Mouse (Mus musculus): ENCODE measurements around the gene Nipa1. TPM values are rescaled to one million over a fixed set of nuclear protein-coding genes. Genes with fewer than 3 reads are reported as not detected.

Nipa1 gene
- polyA plus RNA-seq, 1 experiment from 2014 or later: 6.5 TPM

GRCm38 (mm10) chr7:55962004-55962908 is 57.5 kb downstream of the Nipa1 start, which contains the start of gene Nipa2:
Nipa2 (minus strand) TSS chr7:55962476.
- peaks cover 18% of the 10 kb centered on the region; the same call in 1 of the 2 replicates for H3K4me1 ChIP-seq
- WGBS: under 1% methylated on average over 70 of the region's 70 CpGs
- 0 out of 2 replicates have a peak, but pooled peaks cover 3% of the 10 kb centered on the region for H3K36me3 ChIP-seq
- H3K9me3 ChIP-seq (replicated peaks): no peaks in the 10 kb centered on the region
- peak within 1 kb of the TSS; percentile 96 for H3K27ac ChIP-seq
- peak within 1 kb of the TSS; percentile 69 for H3K4me2 ChIP-seq
- peak within 1 kb of the TSS; percentile 95 for H3K4me3 ChIP-seq (replicated peaks)
- peak; percentile 98 for ATAC-seq (replicated peaks; ENCODE audit: low FRiP score)
- no peaks in the 10 kb centered on the region for H3K27me3 ChIP-seq
- H3K9ac ChIP-seq: peak within 1 kb of the TSS; percentile 95

GRCm38 (mm10) chr7:55960506-55960905 is 59.2 kb downstream of the Nipa1 start:
- WGBS: 98% methylated on average over 1 of the region's 1 CpGs
- Histone ChIP-seq H3K36me3 (peaks cover 16% of the 10 kb centered on the region; the same call in 1 of the 2 replicates), H3K4me1 (peaks cover 15% of the 10 kb centered on the region; the same call in 1 of the 2 replicates), H3K27me3 (no peaks in the 10 kb centered on the region), H3K4me3 (replicated peaks) (no peak overlapping the region), H3K9ac (no peak overlapping the region), H3K9me3 (replicated peaks) (no peaks in the 10 kb centered on the region), H3K4me2 (0 out of 2 replicates have a peak overlapping the region, but pooled peaks have one; percentile 36), H3K27ac (no peak overlapping the region)
- ATAC-seq (replicated peaks; ENCODE audit: low FRiP score): no peak

GRCm38 (mm10) chr7:55959801-55960200 is 60.0 kb downstream of the Nipa1 start:
- Histone ChIP-seq H3K27me3 (no peaks in the 10 kb centered on the region), H3K27ac (no peak overlapping the region), H3K9ac (no peak overlapping the region), H3K9me3 (replicated peaks) (no peaks in the 10 kb centered on the region), H3K4me2 (no peak overlapping the region), H3K4me1 (peaks cover 15% of the 10 kb centered on the region; the same call in 1 of the 2 replicates), H3K36me3 (peaks cover 21% of the 10 kb centered on the region; the same call in 1 of the 2 replicates), H3K4me3 (replicated peaks) (no peak overlapping the region)
- WGBS: 96% methylated on average over 3 of the region's 3 CpGs
- ATAC-seq (replicated peaks; ENCODE audit: low FRiP score): no peak

GRCm38 (mm10) chr7:55957916-55958315 is 61.8 kb downstream of the Nipa1 start:
- no peak overlapping the region for H3K4me2 ChIP-seq
- H3K36me3 ChIP-seq: peaks cover 32% of the 10 kb centered on the region
- no peak overlapping the region for H3K9ac ChIP-seq
- no peak overlapping the region for H3K4me3 ChIP-seq (replicated peaks)
- no peak for ATAC-seq (replicated peaks; ENCODE audit: low FRiP score)
- peaks cover 5% of the 10 kb centered on the region; the same call in 1 of the 2 replicates for H3K9me3 ChIP-seq (replicated peaks)
- 92% methylated on average over 4 of the region's 4 CpGs for WGBS
- H3K27me3 ChIP-seq: no peaks in the 10 kb centered on the region
- peaks cover 8% of the 10 kb centered on the region; the same call in 1 of the 2 replicates for H3K4me1 ChIP-seq
- no peak overlapping the region for H3K27ac ChIP-seq

DNA sequence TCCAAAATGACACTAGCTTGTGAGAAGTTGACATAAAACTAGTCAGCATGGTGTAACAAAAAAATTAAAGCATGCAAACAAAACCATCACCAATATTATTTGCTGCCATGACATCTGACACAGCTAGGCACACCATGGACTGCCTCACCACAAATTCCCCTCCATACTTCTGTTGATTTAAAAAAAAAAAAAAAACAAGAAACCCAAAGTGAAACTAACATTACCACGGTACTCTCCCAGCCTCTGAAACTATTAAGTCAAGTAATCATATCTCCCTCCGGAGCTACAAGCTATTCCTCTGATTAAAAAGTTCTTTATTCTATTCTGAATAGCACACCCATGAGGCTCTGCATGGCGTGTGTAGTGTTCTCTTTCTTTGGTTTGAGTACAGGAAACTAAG is 62.6 kb downstream of the Nipa1 start:
- WGBS: 93% methylated on average over 3 of the region's 3 CpGs
- H3K36me3 ChIP-seq: peaks cover 32% of the 10 kb centered on the region
- no peaks in the 10 kb centered on the region for H3K27me3 ChIP-seq
- H3K9me3 ChIP-seq (replicated peaks): peaks cover 5% of the 10 kb centered on the region; the same call in 1 of the 2 replicates
- H3K27ac ChIP-seq: no peak overlapping the region
- H3K9ac ChIP-seq: no peak overlapping the region
- no peak overlapping the region for H3K4me3 ChIP-seq (replicated peaks)
- peaks cover 7% of the 10 kb centered on the region; the same call in 1 of the 2 replicates for H3K4me1 ChIP-seq
- no peak for ATAC-seq (replicated peaks; ENCODE audit: low FRiP score)
- H3K4me2 ChIP-seq: no peak overlapping the region

DNA sequence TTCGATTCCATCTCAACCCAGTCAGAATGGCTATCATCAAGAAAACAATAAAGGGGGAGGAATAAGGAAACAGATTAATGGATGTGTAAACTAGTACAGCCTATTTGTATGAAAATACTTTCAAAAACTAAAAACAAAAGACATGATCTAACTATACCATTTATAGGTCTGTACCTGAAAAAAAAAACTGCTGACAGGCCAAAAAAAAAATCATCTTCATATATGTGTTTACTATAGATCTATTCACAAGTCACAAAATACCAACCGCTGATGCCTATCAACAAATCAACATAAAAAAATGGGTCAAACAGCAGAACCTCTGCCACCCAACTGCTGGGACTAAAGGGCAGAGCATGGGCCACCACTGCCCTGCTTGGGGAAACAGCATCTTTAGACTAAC is 63.7 kb downstream of the Nipa1 start:
- Histone ChIP-seq H3K36me3 (peaks cover 32% of the 10 kb centered on the region), H3K4me2 (no peak overlapping the region), H3K4me3 (replicated peaks) (no peak overlapping the region), H3K4me1 (peaks cover 5% of the 10 kb centered on the region; the same call in 1 of the 2 replicates), H3K9ac (no peak overlapping the region), H3K9me3 (replicated peaks) (peaks cover 5% of the 10 kb centered on the region; the same call in 1 of the 2 replicates), H3K27me3 (no peaks in the 10 kb centered on the region), H3K27ac (no peak overlapping the region)
- ATAC-seq (replicated peaks; ENCODE audit: low FRiP score): no peak
- 96% methylated on average over 2 of the region's 2 CpGs for whole genome bisulfite sequencing

DNA sequence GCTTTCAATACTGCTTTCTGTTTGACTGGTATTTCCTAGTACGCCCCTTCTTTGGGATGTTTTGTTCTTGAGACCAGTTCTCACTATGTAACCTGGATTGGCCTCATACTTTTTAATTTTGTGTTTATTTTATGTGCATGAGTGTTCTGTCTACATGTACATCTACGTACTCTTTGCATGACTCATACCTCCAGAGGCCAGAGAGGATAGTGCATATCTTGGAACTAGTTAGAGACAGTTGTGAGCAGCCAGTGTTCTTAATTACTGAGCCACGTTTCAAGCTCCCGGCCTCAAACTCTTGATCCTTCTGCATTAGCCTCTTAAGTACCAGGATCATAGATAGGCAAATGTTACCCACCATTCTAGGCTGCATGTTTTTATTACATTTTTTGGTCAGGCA is 81.4 kb downstream of the Nipa1 start:
- Histone ChIP-seq H3K27ac (no peak overlapping the region), H3K9ac (no peak overlapping the region), H3K4me1 (no peaks in the 10 kb centered on the region), H3K4me3 (replicated peaks) (no peak overlapping the region), H3K4me2 (no peak overlapping the region), H3K36me3 (peaks cover 40% of the 10 kb centered on the region), H3K9me3 (replicated peaks) (no peaks in the 10 kb centered on the region), H3K27me3 (no peaks in the 10 kb centered on the region)
- WGBS: 93% methylated on average over 4 of the region's 4 CpGs
- ATAC-seq (replicated peaks; ENCODE audit: low FRiP score): no peak

- no peak overlapping the region for H3K9ac ChIP-seq
- no peaks in the 10 kb centered on the region for H3K4me1 ChIP-seq
- no peaks in the 10 kb centered on the region for H3K27me3 ChIP-seq
- no peak overlapping the region for H3K4me2 ChIP-seq
- no peak overlapping the region for H3K4me3 ChIP-seq (replicated peaks)
- H3K36me3 ChIP-seq: peaks cover 51% of the 10 kb centered on the region
- H3K27ac ChIP-seq: no peak overlapping the region
- 94% methylated on average over 2 of the region's 2 CpGs for WGBS
- no peaks in the 10 kb centered on the region for H3K9me3 ChIP-seq (replicated peaks)
- ATAC-seq (replicated peaks; ENCODE audit: low FRiP score): no peak
Observed at GRCm38 (mm10) chr7:55935025-55935424, 84.7 kb downstream of the Nipa1 start.

DNA sequence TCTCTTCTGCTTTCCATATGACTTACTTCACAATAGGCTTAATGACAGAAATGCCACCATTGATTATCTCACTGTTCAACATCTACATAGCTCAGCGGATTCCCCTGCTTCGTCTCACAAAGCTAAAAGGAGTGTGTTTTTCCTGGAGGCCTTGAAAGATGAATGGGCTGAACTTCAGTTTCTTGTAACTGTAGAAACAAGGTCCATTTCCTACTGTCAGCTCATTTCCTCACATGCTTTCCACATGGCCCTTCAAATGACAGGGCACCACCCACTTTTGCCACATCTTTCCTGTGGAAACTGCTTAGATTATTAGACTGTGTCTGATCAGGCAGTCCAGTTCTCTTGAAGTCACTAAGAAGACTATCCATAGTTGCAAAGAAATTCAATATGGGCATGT is 91.1 kb downstream of the Nipa1 start:
- Histone ChIP-seq H3K27ac (no peak overlapping the region), H3K4me2 (no peak overlapping the region), H3K27me3 (no peaks in the 10 kb centered on the region), H3K4me3 (replicated peaks) (no peak overlapping the region), H3K9me3 (replicated peaks) (no peaks in the 10 kb centered on the region), H3K4me1 (no peaks in the 10 kb centered on the region), H3K36me3 (peaks cover 83% of the 10 kb centered on the region), H3K9ac (no peak overlapping the region)
- 65% methylated on average over 2 of the region's 2 CpGs for WGBS
- no peak for ATAC-seq (replicated peaks; ENCODE audit: low FRiP score)

Other genes with a start within 250 kb of the Nipa1 start
- gene Tubgcp5, start 225.8 kb downstream of the Nipa1 start, polyA plus RNA-seq (2015; fragmentation: Nextera tagmentation; extraction: Ambion mirVana): 30.7 and 34.1 TPM in 2 replicates
- 106 and 112 TPM in 2 replicates for gene Cyfip1, start 178.2 kb downstream of the Nipa1 start, polyA plus RNA-seq (2015; fragmentation: Nextera tagmentation; extraction: Ambion mirVana)
- gene Nipa2, start 57.5 kb downstream of the Nipa1 start, polyA plus RNA-seq (2015; fragmentation: Nextera tagmentation; extraction: Ambion mirVana): 45.5 and 48.3 TPM in 2 replicates
- 24.3 and 24.8 TPM in 2 replicates for gene Herc2, start 30.2 kb upstream of the Nipa1 start, polyA plus RNA-seq (2015; fragmentation: Nextera tagmentation; extraction: Ambion mirVana)
- gene Oca2, start 219.8 kb upstream of the Nipa1 start, polyA plus RNA-seq (2015; fragmentation: Nextera tagmentation; extraction: Ambion mirVana): 0.05 TPM in 1 of 2 replicates, not detected in the other

Data from kidney, embryonic 15.5 days (tissue).